Mouse (Mus musculus): ENCODE data around the gene Tmem248.

Tmem248 gene

DNA sequence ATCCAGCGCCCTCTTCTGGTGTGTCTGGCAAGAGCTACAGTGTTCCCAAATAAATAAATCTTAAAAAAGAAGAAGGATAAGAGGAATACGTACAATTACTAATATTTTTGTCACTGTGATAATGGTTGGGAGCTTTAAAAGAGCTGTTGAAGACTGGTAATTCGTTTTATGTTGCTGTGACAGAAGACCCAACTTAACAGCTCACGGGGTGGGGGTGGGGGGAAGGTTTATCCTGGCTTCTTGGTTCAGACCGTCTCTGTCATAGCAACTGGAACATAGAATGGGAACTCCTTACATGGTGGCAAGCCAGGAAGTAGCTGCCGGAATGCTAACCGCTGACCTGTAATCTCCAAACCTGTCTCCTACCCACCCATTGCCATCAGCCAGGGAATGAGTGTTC is at the start of gene Tmem248:
TSS of gene Tmem248 (plus strand) at position 301 of the 400 bp plus-strand sequence.
- DNase-seq (ENCODE audit: low read depth, low spot score): no peak

DNA sequence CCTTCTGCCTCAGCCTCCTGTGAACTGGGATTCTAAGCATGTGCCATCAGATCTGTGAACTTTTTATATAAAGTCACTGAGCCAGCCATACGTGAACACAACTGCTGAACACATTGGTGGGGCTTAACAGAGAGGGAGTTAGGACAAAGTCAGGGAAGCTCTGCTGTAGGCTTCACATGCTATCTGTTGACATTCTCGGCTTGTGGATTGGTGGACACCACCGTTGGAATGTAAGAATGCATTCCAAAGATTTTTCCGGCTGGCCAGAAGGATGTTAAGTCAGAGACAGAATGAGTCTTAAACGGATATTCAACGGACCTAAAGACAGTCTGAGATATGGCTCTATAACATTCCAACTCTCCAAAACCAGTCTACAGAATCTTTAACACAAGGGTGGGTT is 47.8 kb upstream of the Tmem248 start:
- DNase-seq (ENCODE audit: low read depth, low spot score): no peak

DNA sequence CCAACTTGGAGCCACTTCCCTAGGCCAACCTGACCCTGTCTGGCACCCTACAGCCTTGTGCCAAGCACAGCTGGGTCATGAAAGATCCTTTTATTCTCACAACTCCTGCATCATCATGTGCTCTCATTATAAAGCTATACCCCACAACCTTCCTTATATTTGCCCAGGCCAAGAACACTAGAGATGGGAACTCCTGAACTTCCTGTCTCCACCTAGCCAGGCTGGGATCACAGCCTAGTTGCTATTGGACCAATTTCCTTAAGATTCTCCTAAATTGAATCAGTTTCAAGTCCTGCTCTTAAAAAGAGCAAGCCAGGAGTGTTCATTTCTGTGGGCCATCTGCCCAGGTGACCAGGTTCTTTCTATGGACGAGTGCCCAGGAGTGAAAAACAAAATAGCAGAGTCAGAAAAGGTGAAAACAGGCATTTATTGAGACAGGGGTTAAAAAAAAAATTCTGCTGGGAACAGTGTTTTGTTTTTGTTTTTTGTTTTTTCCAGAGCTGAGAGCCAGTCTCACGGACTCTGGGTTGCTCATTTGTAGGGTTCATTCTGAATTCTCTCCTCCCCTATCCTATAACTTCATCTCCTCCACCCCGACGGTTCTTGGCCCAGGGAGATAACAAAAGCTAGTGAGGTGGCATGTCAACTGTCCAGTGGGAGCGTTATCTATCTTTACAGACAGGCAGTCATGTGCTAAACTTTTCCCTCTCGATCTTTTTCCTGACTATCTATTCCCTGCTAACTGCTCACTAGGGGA is 46.0 kb upstream of the Tmem248 start:
- no peak for DNase-seq (ENCODE audit: low read depth, low spot score)

DNA sequence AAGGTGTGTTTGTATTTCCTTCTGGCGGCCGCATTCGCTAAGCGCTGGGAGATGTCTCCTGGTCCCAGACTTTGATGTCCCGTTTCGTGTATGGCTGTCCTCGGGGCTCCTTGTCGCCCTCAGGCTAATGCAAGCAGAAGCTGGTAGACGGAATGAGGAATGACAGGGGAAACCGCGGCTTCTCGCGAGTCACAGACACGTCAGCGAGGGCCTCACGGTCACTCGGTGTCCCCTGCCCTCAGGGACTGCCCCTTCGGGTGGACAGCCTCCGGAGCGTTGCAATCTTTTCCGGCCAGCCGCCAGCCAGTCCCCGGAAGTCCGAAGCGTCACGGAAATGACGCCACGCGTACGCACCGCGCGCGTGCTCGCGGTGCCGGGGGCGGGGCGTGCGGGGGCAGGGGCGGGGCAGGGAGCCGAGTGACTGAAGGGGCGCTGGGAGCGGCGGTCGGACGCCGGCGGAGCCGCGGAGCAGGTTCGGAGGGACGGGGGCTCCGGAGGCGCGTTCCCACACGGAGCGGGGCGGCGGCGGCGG is 45.4 kb upstream of the Tmem248 start, which contains the start of gene Rabgef1:
TSS of gene Rabgef1 (plus strand) at position 376 of the 532 bp plus-strand sequence.
- peak; percentile 68 for DNase-seq (ENCODE audit: low read depth, low spot score)

DNA sequence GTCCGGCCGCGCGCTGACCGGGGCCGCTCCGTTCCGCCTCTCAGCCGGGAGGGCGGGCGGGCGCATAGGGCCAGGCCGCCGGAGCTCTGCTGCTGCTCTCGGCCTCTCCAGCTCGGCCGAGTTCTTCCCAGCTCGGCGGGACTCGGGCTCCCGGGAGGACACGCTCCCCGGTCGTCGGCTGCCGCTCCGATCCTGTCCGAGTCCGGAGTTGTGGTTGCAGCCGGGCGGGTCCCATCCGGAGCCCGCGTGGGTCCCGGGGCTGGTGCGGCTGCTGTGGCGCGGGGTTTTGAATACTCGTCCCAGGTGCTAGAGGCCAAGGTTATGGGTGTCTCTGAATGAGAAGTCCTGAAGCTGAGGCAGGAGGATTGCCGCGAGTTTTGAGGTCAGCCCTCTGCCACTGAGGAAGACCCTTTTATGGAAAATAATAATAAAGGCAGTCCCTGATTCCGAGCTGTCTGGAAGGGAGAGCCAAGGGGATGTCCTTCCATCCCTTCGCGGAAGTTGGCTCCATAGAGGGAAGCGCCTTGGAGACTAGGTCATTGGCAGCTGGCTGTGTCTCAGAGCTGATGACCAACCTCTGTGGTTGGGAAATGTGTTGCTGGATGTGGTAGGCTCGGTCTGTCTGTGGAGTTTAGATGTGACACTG is 44.8 kb upstream of the Tmem248 start:
- no peak for DNase-seq (ENCODE audit: low read depth, low spot score)

DNA sequence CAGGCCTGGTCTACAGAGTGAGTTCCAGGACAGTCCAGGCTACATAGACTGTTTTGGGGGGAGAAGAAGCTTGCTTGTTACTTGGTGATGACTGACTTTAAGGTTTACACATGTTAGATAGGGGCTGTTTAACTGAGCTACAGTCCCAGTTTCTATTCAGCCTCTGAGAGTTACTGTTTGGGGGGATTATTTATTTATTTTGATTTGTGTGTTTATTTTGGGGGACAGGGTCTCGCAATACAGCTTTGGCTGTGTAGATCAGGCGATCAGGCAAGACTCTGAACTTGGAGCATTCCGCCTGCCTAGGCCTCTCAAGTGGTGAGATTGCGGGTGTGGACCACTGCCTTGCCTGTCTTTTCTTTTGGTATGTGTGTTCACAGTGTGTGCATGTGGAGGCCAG is 43.9 kb upstream of the Tmem248 start:
- DNase-seq (ENCODE audit: low read depth, low spot score): no peak

DNA sequence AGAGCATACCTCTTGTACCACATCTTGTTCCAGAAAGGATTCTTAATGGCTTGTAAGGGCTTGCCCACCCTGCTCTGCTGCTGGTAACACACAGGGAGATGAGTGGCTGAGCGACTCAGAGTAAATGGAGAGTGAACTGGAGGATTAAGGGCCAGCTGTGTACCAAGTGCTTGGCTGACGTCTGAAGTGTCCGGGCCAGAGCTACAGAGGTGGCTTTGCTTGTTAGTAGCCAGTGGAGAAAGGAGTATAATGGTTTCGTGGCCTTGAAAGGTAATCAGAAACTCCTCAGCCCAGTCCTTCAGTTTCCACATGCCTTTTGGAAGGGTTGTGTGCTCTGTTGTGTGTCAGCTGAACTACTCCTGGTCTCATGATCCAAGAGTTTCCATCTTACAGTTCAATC is 39.0 kb upstream of the Tmem248 start:
- DNase-seq (ENCODE audit: low read depth, low spot score): no peak

DNA sequence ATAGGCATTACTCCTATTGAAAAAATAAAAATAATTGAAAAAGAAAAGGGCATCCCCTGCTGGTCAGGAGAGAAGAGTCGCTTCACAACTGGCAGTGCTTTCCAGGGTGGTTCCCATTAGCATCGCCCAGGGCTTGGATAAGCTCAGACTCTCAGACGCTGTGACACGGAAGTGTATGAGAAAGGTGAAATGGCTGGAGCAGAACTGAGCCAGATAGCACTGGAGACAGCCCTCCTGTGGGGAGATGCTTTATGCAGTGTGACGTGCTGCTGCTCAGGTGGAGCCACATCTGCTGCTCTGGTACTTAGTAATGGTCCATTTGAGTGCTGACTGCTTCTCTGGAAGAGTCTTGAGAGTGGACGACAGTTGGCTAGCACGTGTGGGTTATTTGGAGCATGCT is 36.5 kb upstream of the Tmem248 start:
- DNase-seq (ENCODE audit: low read depth, low spot score): no peak

DNA sequence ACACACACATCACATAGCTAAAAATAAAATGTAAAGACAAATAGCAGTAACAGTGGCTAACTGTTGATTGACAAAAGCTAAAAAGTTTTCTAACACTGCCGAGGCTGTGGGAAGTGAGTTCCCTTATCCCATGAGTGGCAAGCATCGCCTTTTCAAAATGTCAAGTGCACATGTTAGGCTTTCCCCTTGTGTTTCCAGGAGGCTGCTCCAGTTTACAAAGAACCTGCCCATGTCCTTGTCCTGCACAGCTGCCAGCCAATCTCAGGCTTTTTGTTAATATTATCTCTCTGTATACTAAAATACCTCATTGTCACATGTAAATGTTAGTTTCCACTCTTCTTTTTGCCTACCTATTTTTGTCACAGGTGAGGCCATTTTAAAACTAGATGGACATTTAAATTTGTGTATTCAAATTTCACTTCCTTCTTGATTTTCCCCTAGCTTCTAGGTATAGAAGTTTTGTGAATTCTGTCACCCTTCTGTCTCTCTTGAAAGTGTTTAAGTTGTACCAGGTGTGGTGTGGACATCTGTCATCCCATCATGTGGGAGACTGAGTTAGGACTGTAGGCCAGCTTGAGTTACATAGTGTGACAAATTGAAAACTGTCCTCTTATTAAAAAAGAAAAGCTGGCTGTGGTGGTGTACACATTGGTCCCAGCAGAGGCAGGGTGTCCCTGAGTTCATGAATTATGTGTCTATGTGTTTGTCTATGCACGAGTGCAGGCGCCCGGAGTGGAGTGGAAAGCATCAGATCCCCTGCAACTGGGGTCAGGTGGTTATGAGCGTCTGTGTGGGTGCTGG is 34.9 kb upstream of the Tmem248 start:
- DNase-seq (ENCODE audit: low read depth, low spot score): no peak

DNA sequence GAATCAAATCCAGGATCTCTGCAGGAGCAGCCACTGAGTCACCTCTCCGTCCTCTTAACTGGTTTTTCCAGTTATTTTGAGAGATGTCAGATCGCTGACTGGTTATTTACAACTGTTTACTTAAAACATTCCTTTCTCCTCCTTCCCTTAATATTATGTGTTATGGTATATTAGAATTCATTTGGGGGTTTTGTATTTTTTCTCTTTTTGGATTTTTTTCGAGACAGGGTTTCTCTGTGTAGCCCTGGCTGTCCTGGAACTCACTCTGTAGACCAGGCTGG is 34.4 kb upstream of the Tmem248 start:
- DNase-seq (ENCODE audit: low read depth, low spot score): no peak

DNA sequence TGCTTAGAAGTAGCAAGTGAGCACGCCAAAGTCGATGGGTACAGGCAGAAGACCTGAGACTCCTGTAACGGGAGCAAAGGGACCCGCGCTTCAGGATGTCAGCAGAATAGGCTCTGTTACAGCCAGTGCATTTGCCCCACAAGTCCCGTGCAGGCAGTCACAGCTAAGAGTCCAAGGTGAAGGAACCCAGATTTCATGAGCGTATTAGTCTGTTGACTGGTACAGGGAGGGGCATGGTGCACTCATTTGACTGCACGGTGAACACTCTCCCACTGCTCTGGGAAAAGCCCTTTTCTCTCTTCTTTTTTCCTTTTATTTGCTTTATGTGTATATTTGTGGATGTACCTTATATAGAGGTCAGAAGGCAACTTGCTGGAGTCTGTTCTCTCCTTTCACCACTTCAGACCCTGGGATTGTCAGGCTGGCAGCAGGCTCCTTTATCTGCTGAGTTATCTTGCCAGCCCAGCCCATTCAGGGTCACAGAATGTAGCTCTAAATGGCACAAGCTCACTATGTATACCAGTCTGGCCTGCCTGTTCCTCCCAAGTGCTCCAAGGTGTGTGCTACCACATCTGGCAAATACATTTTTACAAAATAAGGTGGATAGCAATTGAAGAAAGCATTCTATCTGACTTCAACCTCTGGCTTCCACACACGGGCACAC is 32.6 kb upstream of the Tmem248 start:
- no peak for DNase-seq (ENCODE audit: low read depth, low spot score)

DNA sequence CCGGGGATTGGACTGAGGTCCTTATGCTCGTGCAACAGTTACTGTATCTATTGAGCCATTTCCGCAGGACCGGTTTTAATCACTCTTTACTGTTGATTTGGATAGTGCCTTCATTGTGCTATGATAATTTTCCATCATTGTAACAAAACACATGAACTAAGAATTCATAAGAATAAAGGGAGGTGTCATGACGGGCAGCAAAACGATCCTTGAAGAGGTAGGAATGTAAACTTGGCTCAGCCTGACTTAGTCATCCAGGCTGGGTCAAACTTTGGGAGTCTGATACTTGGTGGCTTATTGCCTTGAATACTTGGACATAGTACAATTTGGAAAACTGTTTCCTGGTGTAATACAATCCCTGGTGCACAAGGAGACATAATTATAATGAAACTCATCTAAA is 31.6 kb upstream of the Tmem248 start:
- DNase-seq (ENCODE audit: low read depth, low spot score): no peak

DNA sequence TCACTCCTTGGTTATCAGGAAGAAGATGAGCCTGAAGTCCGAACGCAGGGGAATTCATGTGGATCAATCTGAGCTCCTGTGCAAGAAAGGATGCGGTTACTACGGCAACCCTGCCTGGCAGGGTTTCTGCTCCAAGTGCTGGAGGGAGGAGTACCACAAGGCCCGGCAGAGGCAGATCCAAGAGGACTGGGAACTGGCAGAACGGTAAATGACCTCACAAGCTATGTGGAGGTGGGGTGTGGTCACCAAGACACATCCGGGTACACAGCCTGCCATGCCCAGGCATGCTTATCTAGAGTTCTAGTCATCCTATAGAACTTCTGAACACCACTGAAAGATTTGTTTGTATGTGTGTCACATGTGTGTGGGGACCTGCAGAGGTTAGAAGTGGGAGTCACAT is 29.5 kb upstream of the Tmem248 start:
- peak; percentile 45 for DNase-seq (ENCODE audit: low read depth, low spot score)

DNA sequence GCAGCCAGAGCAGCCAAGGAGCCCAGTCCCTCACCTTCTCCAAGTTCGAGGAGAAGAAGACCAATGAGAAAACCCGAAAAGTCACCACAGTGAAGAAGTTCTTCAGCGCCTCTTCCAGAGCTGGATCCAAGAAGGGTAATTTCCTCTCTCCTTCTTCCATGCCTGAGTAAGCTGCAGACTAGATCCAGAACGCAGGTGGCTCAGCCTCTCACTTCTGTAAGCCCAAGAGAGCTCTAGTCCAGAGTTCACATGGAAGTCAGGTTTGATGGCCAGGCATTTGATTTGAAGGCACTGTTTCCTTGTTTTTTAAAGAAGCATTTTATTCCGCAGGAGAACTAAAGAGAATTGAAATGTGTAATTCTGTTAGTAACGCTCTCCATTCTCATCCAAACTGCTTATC is 26.0 kb upstream of the Tmem248 start:
- no peak for DNase-seq (ENCODE audit: low read depth, low spot score)

DNA sequence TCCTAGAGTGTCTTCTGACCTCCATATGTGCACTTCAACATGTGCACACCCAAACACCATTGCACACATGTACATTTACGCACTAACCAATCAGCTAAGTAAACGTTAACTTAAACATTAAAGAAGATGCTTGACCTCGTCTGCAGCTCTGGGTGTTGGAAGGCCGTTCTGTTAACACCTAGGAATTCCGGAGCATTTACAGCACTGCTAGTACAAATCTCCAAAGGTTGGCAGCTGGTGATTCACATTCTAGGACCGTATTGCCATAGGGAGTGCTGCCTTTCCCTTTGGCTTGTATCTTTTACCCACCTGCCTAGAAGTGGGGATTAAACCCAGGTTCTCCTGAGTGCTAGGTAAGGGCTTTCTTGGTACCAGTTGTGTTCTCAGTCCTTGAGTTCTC is 25.0 kb upstream of the Tmem248 start:
- no peak for DNase-seq (ENCODE audit: low read depth, low spot score)

DNA sequence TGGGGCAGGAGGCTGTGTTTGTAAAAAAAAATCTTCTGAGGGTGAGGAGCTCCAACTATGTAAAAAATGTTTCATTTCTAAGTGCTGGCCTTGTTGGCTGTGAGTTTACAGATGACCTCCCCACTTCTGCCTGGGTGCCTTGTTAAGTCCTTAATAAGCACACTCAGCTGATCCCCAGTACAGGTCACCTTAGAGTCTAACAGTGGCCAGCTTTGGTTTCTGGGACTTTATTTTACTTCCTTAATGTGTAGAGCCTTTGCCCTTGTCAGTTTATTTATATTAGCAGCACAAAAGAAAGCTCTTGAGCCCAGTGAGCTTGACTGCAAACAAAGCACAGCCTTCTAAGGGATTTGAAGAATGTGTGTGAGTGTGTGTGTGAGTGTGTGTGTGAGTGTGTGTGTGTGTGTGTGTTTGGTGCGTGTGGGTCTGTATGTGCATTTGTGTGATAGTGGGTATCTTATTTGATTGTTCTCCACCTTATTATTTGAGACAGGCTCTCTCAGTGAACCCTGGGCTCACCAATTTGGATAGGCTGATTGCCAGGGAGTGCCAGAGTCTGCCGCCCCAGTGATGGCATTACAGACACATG is 24.4 kb upstream of the Tmem248 start:
- no peak for DNase-seq (ENCODE audit: low read depth, low spot score)

DNA sequence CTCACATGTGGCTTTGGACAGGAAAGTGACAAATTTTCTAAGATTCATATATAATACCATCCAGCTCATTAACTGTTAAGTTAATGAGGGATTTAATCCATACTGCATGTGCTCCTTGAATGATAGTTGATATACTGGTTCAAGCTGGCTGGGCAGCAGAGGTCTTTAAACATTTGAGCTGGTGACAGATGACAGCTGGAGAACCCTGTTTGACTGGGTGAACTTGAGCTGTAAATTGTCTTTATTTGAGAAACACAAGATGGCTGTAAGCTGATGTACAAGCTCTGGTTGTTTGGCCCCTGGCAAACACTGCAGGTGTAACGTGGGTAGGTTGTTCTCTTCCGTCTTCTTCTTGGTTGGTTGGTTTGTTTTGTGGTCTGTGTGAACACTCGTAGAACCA is 23.1 kb upstream of the Tmem248 start:
- no peak for DNase-seq (ENCODE audit: low read depth, low spot score)

DNA sequence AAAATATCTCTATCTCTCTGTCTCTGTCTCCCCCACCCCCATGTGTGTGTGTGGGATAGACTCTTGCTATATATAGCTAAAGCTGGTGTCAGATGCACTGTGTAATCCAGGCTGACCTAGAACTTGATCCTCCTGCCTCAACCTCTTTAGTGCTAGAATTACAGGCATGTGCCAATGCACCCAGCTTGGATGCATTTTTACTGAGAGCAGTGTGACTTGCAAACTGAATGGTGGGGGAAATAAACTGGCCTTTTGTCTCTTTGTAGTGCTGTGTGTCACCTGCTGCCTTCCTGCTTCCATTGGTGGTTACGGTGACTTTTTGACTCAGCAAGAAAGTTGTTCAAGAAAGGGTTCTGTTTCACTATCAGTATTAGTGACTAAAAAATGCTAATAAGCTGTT is 20.6 kb upstream of the Tmem248 start:
- DNase-seq (ENCODE audit: low read depth, low spot score): no peak

DNA sequence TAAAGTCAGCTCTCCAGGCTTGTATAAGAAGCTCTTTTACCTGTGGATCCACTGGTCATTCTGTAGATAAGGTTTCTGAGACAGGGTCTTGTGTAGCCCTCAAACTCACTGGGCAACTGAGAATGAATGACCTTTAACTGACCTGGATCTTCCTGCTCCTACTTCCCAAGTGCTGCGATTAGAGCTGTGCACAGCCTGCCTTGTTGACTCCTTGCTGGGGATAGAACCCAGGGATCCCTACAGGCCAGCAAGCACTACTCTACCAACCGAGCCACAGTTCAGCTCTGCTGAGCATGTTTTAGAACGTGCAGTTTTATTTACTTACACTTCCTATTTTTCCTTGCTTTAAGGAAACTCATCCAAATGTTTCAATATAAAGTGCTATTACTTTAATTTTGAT is 19.4 kb upstream of the Tmem248 start:
- DNase-seq (ENCODE audit: low read depth, low spot score): no peak

DNA sequence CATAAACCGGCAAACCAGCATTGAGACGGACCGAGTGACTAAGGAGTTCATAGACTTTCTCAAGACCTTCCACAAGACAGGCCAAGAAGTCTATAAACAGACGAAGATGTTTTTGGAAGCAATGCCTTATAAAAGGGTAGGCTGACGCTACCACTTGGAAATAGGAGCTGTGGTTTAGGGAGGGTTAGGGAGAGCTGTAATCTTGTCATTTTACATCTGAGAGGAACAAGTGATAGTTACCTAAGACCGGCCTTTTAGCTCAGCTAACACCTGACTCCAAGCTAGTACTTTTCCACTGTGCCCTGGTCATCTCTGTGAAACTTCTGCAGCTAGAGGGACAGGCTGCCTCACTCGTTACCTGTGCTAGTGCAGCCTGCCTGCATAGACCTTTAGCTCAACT is 18.9 kb upstream of the Tmem248 start:
- no peak for DNase-seq (ENCODE audit: low read depth, low spot score)

DNA sequence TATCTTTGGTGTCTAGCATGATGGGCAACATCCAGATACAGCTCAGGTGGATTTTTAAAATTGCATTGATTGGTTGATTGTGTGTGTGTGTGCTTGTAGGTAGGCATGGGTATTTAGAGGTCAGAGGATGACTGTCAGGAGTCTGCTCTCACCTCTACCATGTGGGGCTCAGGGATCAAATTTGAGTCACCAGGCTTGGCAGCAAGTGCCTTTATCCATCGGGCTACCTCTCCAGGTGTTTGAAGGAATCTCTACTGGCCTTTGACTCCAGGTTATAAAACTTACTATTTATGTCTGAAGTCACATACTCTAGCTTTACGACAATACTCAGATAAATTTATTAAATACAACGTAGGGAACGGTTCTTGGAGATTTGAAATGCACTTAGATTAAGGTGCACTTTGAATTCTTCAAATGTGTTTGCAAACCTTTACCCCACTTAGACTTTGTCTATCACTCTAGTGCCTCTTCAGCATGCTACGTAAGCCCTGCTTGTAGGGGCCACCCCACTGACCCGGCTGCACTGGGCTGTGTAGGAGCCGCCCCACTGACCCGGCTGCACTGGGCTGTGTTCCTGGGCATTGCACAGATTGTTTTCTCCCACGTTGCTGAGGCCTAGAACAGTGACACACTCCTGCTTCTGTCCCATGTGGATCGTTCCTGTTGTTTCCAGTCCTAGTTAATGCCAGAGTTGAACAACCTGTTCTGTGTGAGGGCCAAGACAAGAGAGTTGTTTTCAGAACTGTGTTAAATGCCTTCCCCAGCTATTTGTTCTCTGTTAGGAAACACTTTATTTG is 16.4 kb upstream of the Tmem248 start:
- no peak for DNase-seq (ENCODE audit: low read depth, low spot score)
